Mouse (Mus musculus) CH12.LX (cell line): ENCODE data around the gene Txnrd1. TPM values are rescaled to one million over a fixed set of nuclear protein-coding genes. Genes with fewer than 3 reads are reported as not detected.

Source experiments
- DNase-seq: peaks from one replicate; pipeline ENCODE4 v3.0.0-alpha.2; 2013; ENCODE audit errors: extremely low read depth
- H3K27ac ChIP-seq: 2 replicates; pipeline ENCODE4 v1.5.1; 2012; ENCODE audit warnings: low read depth, mild to moderate bottlenecking, control low read depth, moderate library complexity; ENCODE audit not compliant: insufficient read depth
- H3K27me3 ChIP-seq: replicated peaks from 2 replicates; pipeline ENCODE3; 2012; ENCODE audit warnings: inconsistent platforms
- H3K36me3 ChIP-seq, 2 experiments: replicated peaks in 1 of 2; 2 replicates each; pipeline versions ENCODE3 to v1.6.1; 2012; ENCODE audit warnings: inconsistent platforms in 1 of 2, low read length in 1 of 2, mild to moderate bottlenecking in 1 of 2, mixed read lengths in 1 of 2, moderate library complexity in 1 of 2; ENCODE audit not compliant: control insufficient read depth in 1 of 2, insufficient read depth in 1 of 2
- H3K4me1 ChIP-seq, 2 experiments: 2 replicates each; pipeline ENCODE4 v1.6.1; 2012; ENCODE audit warnings: inconsistent platforms in 1 of 2, moderate library complexity in 1 of 2; ENCODE audit not compliant: insufficient read depth in 2 of 2, control insufficient read depth in 1 of 2
- H3K4me2 ChIP-seq: 2 replicates; pipeline ENCODE4 v1.6.1; 2012; ENCODE audit warnings: low read depth, mild to moderate bottlenecking, control low read depth; ENCODE audit not compliant: poor library complexity, insufficient read depth, severe bottlenecking
- H3K4me3 ChIP-seq, 3 experiments: fragments of 150-350 bp in 1 of 3; sonication (generic) in 1 of 3; replicated peaks in 1 of 3; 2 replicates each; pipeline versions ENCODE3 to v1.5.1; 2011 to 2012; ENCODE audit warnings: low read depth in 2 of 3, low read length in 2 of 3, mild to moderate bottlenecking in 2 of 3, moderate library complexity in 2 of 3, control low read depth in 1 of 3, improper control_type of control experiment in 1 of 3, inconsistent platforms in 1 of 3, mixed read lengths in 1 of 3; ENCODE audit not compliant: poor library complexity in 1 of 3
- H3K79me2 ChIP-seq: replicated peaks from 2 replicates; pipeline ENCODE4 v1.6.1; 2012; ENCODE audit warnings: mild to moderate bottlenecking, moderate library complexity; ENCODE audit not compliant: control insufficient read depth, poor library complexity, insufficient read depth, severe bottlenecking; ENCODE audit errors: extremely low read depth
- H3K9ac ChIP-seq: 2 replicates; pipeline ENCODE4 v1.6.1; 2012; ENCODE audit warnings: low read depth, mild to moderate bottlenecking, control low read depth, moderate library complexity; ENCODE audit not compliant: insufficient read depth
- H3K9me3 ChIP-seq: replicated peaks from 2 replicates; pipeline ENCODE3; 2012; ENCODE audit warnings: low read length, inconsistent platforms, mixed read lengths
- BHLHE40 ChIP-seq: IDR thresholded peaks from 2 replicates; pipeline ENCODE4 v1.6.1; 2011; ENCODE audit warnings: mild to moderate bottlenecking, low read depth, low read length, improper control_type of control experiment
- CHD1 ChIP-seq: IDR thresholded peaks from 2 replicates; pipeline ENCODE4 v1.6.1; 2012; ENCODE audit warnings: low read depth, low read length, improper control_type of control experiment, inconsistent platforms
- E2F4 ChIP-seq: IDR thresholded peaks from 2 replicates; pipeline ENCODE4 v1.6.1; 2011; ENCODE audit warnings: low read depth, low read length, improper control_type of control experiment; ENCODE audit not compliant: insufficient replicate concordance
- ELF1 ChIP-seq: IDR thresholded peaks from 2 replicates; pipeline ENCODE4 v1.6.1; 2014; ENCODE audit warnings: low read depth, mild to moderate bottlenecking, inconsistent platforms, low read length, improper control_type of control experiment
- EP300 ChIP-seq: IDR thresholded peaks from 2 replicates; pipeline ENCODE4 v1.6.1; 2011; ENCODE audit warnings: low read length, improper control_type of control experiment
- ETS1 ChIP-seq: conservative IDR thresholded peaks from 2 replicates; pipeline ENCODE4 v1.6.1; 2012; ENCODE audit warnings: low read depth, mild to moderate bottlenecking, inconsistent platforms, low read length, improper control_type of control experiment, moderate library complexity
- HCFC1 ChIP-seq: IDR thresholded peaks from 2 replicates; pipeline ENCODE4 v1.6.1; 2012; ENCODE audit warnings: low read depth, mild to moderate bottlenecking, inconsistent platforms, low read length, improper control_type of control experiment
- IRF4 ChIP-seq: IDR thresholded peaks from 2 replicates; pipeline ENCODE4 v1.6.1; 2014; ENCODE audit warnings: low read depth, mild to moderate bottlenecking, inconsistent platforms, low read length, improper control_type of control experiment
- KAT2A ChIP-seq: IDR thresholded peaks from 2 replicates; pipeline ENCODE4 v1.6.1; 2012; ENCODE audit warnings: low read length, improper control_type of control experiment, inconsistent platforms; ENCODE audit not compliant: insufficient replicate concordance
- MAZ ChIP-seq: IDR thresholded peaks from 2 replicates; pipeline ENCODE4 v1.6.1; 2012; ENCODE audit warnings: low read depth, mild to moderate bottlenecking, inconsistent platforms, low read length, improper control_type of control experiment, moderate library complexity
- MEF2A ChIP-seq: IDR thresholded peaks from 2 replicates; pipeline ENCODE4 v1.6.1; 2014; ENCODE audit warnings: low read depth, mild to moderate bottlenecking, inconsistent platforms, low read length, improper control_type of control experiment, borderline replicate concordance
- MXI1 ChIP-seq: IDR thresholded peaks from 2 replicates; pipeline ENCODE4 v1.6.1; 2011; ENCODE audit warnings: mild to moderate bottlenecking, low read depth, low read length, improper control_type of control experiment
- MYC ChIP-seq: IDR thresholded peaks from 2 replicates; pipeline ENCODE4 v1.6.1; 2011; ENCODE audit warnings: low read depth, mild to moderate bottlenecking, improper control_type of control experiment, low read length
- PAX5 ChIP-seq: IDR thresholded peaks from 2 replicates; pipeline ENCODE4 v1.6.1; 2012; ENCODE audit warnings: low read length, inconsistent platforms, mixed read lengths
- POLR2A ChIP-seq: IDR thresholded peaks from 2 replicates; pipeline ENCODE4 v1.6.1; 2011; ENCODE audit warnings: low read depth, mild to moderate bottlenecking, improper control_type of control experiment, low read length
- RAD21 ChIP-seq: IDR thresholded peaks from 2 replicates; pipeline ENCODE4 v1.6.1; 2011; ENCODE audit warnings: low read depth, mild to moderate bottlenecking, low read length, improper control_type of control experiment, moderate library complexity
- RCOR1 ChIP-seq: conservative IDR thresholded peaks from 2 replicates; pipeline ENCODE4 v1.6.1; 2012; ENCODE audit warnings: low read depth, mild to moderate bottlenecking, inconsistent platforms, low read length, improper control_type of control experiment
- SIN3A ChIP-seq: IDR thresholded peaks from 2 replicates; pipeline ENCODE4 v1.6.1; 2012; ENCODE audit warnings: low read length, improper control_type of control experiment, inconsistent platforms
- TBP ChIP-seq: conservative IDR thresholded peaks from 2 replicates; pipeline ENCODE4 v1.6.1; 2011; ENCODE audit warnings: low read depth, low read length, improper control_type of control experiment
- TCF12 ChIP-seq: IDR thresholded peaks from 2 replicates; pipeline ENCODE4 v1.6.1; 2014; ENCODE audit warnings: low read depth, mild to moderate bottlenecking, inconsistent platforms, low read length, improper control_type of control experiment
- UBTF ChIP-seq: IDR thresholded peaks from 2 replicates; pipeline ENCODE4 v1.6.1; 2012; ENCODE audit warnings: low read depth, mild to moderate bottlenecking, inconsistent platforms, low read length, improper control_type of control experiment, moderate library complexity
- USF2 ChIP-seq: conservative IDR thresholded peaks from 2 replicates; pipeline ENCODE4 v1.6.1; 2011; ENCODE audit warnings: low read depth, low read length, improper control_type of control experiment
- ZC3H11A ChIP-seq: IDR thresholded peaks from 2 replicates; pipeline ENCODE4 v1.6.1; 2012; ENCODE audit warnings: low read depth, mild to moderate bottlenecking, inconsistent platforms, low read length, improper control_type of control experiment
- ZMIZ1 ChIP-seq: IDR thresholded peaks from 2 replicates; pipeline ENCODE4 v1.6.1; 2012; ENCODE audit warnings: low read depth, mild to moderate bottlenecking, inconsistent platforms, low read length, improper control_type of control experiment
- dilution Hi-C: fragments of 300-500 bp; cut with MboI; formaldehyde crosslinking; loops from 2 replicates; pipeline ENCODE4 v1.14.3; 2020; ENCODE audit warnings: low sequenced_read_pairs; ENCODE audit not compliant: extremely low pct_unique_long_range_greater_than_20kb, extremely low pct_ligation_motif_present
- in situ Hi-C: fragments of 300-500 bp; cut with MboI; formaldehyde crosslinking; loops from 3 replicates; pipeline ENCODE4 v1.14.3; 2019; ENCODE audit warnings: low sequenced_read_pairs, low pct_ligation_motif_present, low pct_unique_long_range_greater_than_20kb, mixed read lengths
- polyA plus RNA-seq: library from polyadenylated mRNA; unstranded; fragments of >175 nt; gene quantifications from 2 replicates; pipeline ENCODE4 v1.2.1, GENCODE M21; 2012; ENCODE audit warnings: low read depth; ENCODE audit not compliant: insufficient read length
- total RNA-seq, 2 experiments: library from RNA; depleted of rRNA; stranded (reverse); fragments of 300-350 nt in 1 of 2; fragments of >200 nt in 1 of 2; gene quantifications; 2 replicates each; pipeline ENCODE4 v1.2.3; 2012 to 2014

The Txnrd1 gene
- total and polyA plus RNA-seq, 3 experiments, result 92.1 to 254 (median 133) TPM

GRCm38 (mm10) chr10:82888576-82888975, 54.8 kb downstream of the Txnrd1 start:
- Histone ChIP-seq H3K4me2 (no peak overlapping the region), H3K36me3 (peaks cover 79 to 96% of the 10 kb centered on the region in 2 experiments), H3K9me3 (no peaks in the 10 kb centered on the region), H3K9ac (no peak overlapping the region), H3K27me3 (no peaks in the 10 kb centered on the region)
- no peak for DNase-seq
- in situ Hi-C loops, result no loop called here
- TF ChIP-seq MAZ (no peak), PAX5 (no peak), IRF4 (no peak), TBP (no peak), MXI1 (no peak), RAD21 (no peak), E2F4 (no peak), ELF1 (no peak), CHD1 (no peak), ZMIZ1 (no peak), SIN3A (no peak), EP300 (no peak), ETS1 (no peak), ZC3H11A (no peak), POLR2A (no peak), MEF2A (no peak), RCOR1 (no peak), TCF12 (no peak), USF2 (no peak), UBTF (no peak)
- TF ChIP-seq, all 38 proteins: peak for 0
- Histone ChIP-seq H3K79me2 (no peaks in the 10 kb centered on the region), H3K4me1 (no peaks in the 10 kb centered on the region), H3K4me3 (no peak overlapping the region), H3K27ac (no peak overlapping the region)
- dilution Hi-C loops, result no loop called here

- DNase-seq, result no peak
- Histone ChIP-seq H3K4me2 (no peak overlapping the region), H3K4me1 (no peaks in the 10 kb centered on the region), H3K36me3 (peaks cover 76 to 96% of the 10 kb centered on the region in 2 experiments), H3K27me3 (no peaks in the 10 kb centered on the region), H3K9me3 (no peaks in the 10 kb centered on the region), H3K27ac (no peak overlapping the region), H3K79me2 (no peaks in the 10 kb centered on the region), H3K4me3 (no peak overlapping the region), H3K9ac (no peak overlapping the region)
- TF ChIP-seq HCFC1, result no peak
- no peak for TF ChIP-seq KAT2A
- TF ChIP-seq MYC, result no peak
- no peak for TF ChIP-seq ETS1
- no peak for TF ChIP-seq BHLHE40
- no peak for TF ChIP-seq E2F4
- TF ChIP-seq POLR2A, result no peak
- no peak for TF ChIP-seq TBP
- dilution Hi-C loops, result no loop called here
- in situ Hi-C loops, result no loop called here
Measured at GRCm38 (mm10) chr10:82889447-82889973, 55.8 kb downstream of the Txnrd1 start.
